Mouse (Mus musculus) heart, postnatal 0 days (tissue): ENCODE measurements around the gene A3galt2.

Source experiments
- CTCF ChIP-seq: IDR thresholded peaks from 2 replicates; pipeline ENCODE4 v1.5.1; 2016; ENCODE audit warnings: antibody characterized with exemption, control low read depth, low read depth
- EP300 ChIP-seq: IDR thresholded peaks from 2 replicates; pipeline ENCODE4 v1.6.1; 2016; ENCODE audit warnings: antibody characterized with exemption, low read depth

- TF ChIP-seq CTCF, result no peak
- TF ChIP-seq EP300, result no peak
Observed at GRCm38 (mm10) chr4:128760029-128760428, 4.9 kb downstream of the A3galt2 start.
